Mouse (Mus musculus) embryonic facial prominence, embryonic 11.5 days (tissue): ENCODE measurements around the gene Mkks. TPM values are rescaled to one million over a fixed set of nuclear protein-coding genes. Genes with fewer than 3 reads are reported as not detected.

Experiments used
- ATAC-seq: fragments of 200-750 bp; cut with Nextera tagmentation; replicated peaks from 2 replicates; pipeline ENCODE4 v1.8.0; 2017; ENCODE audit warnings: low read depth; ENCODE audit not compliant: insufficient number of reproducible peaks, low FRiP score, low TSS enrichment
- DNase-seq: peaks from one replicate; pipeline ENCODE4 v3.0.0-alpha.2; 2015; ENCODE audit warnings: low spot score
- H3K27ac ChIP-seq: fragments of 300-500 bp; sonication (generic); replicated peaks from 2 replicates; pipeline ENCODE4 v1.5.1; 2014; ENCODE audit warnings: mild to moderate bottlenecking, low read depth, low read length, control low read depth
- H3K27me3 ChIP-seq: fragments of 300-500 bp; sonication (generic); 2 replicates; pipeline ENCODE4 v1.6.1; 2014; ENCODE audit warnings: mild to moderate bottlenecking, low read length, moderate library complexity, mixed read lengths; ENCODE audit not compliant: control insufficient read depth, insufficient read depth
- H3K36me3 ChIP-seq: fragments of 300-500 bp; sonication (generic); replicated peaks from 2 replicates; pipeline ENCODE4 v1.6.1; 2014; ENCODE audit warnings: low read depth, mild to moderate bottlenecking, low read length, moderate library complexity, mixed read lengths; ENCODE audit not compliant: control insufficient read depth, insufficient read depth
- H3K4me1 ChIP-seq: fragments of 300-500 bp; sonication (generic); 2 replicates; pipeline ENCODE4 v1.6.1; 2014; ENCODE audit warnings: low read length, mixed read lengths; ENCODE audit not compliant: control insufficient read depth, insufficient read depth
- H3K4me2 ChIP-seq: fragments of 300-500 bp; sonication (generic); 2 replicates; pipeline ENCODE4 v1.6.1; 2014; ENCODE audit warnings: low read depth, mild to moderate bottlenecking, control low read depth, low read length, moderate library complexity
- H3K4me3 ChIP-seq: fragments of 300-500 bp; sonication (generic); 2 replicates; pipeline ENCODE4 v1.5.1; 2014; ENCODE audit warnings: low read depth, low read length, control low read depth
- H3K9ac ChIP-seq: fragments of 300-500 bp; sonication (generic); replicated peaks from 2 replicates; pipeline ENCODE4 v1.6.1; 2014; ENCODE audit warnings: mild to moderate bottlenecking, control low read depth, low read length
- H3K9me3 ChIP-seq: fragments of 300-500 bp; sonication (generic); replicated peaks from 2 replicates; pipeline ENCODE4 v1.6.1; 2016; ENCODE audit warnings: mild to moderate bottlenecking, low read length, inconsistent platforms, mixed read lengths; ENCODE audit not compliant: control insufficient read depth
- WGBS: fragments of 180-500 bp; shearing (Covaris S2); extraction: QIAGEN DNeasy Blood & Tissue Kit; methylation state at CpG from one replicate; pipeline ENCODE4 v1.1.7; 2014; 5-methylcytosine and 5-hydroxymethylcytosine counted together
- polyA plus RNA-seq: library from polyadenylated mRNA; unstranded; fragments of >200 nt; fragmentation: Nextera tagmentation; extraction: Ambion mirVana; gene quantifications from 2 replicates; pipeline ENCODE4 v1.2.1, GENCODE M21; 2014

Mkks gene
- polyA plus RNA-seq, 1 experiment from 2014 or later = 20.7 TPM

DNA sequence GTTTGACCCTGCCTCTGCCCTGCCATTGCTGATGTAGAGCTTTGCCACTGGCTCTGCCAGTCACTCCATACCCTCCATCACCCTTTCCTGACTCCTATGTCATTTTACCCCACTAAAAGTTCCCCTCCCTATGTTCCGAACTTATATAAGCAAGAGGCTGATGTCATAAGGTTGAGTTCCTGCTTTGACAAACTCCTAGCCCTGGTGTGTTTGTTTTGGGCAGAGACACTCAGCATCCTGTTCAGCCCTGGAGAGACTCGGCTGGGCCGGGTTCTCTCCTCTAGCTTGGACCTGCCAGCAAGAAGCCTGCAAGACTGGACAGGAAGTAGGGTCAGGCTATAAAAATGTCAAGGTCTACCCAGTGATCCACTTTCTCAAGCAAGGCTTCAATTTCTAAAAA is 58.3 kb downstream of the Mkks start:
- H3K27me3 ChIP-seq = no peaks in the 10 kb centered on the region
- no peaks in the 10 kb centered on the region for H3K9me3 ChIP-seq
- no peak overlapping the region for H3K9ac ChIP-seq
- WGBS = 42% methylated on average over 3 of the region's 3 CpGs
- H3K4me1 ChIP-seq = no peaks in the 10 kb centered on the region
- no peaks in the 10 kb centered on the region for H3K36me3 ChIP-seq
- ATAC-seq (no peak), DNase-seq (no peak)
- H3K4me2 ChIP-seq = no peak overlapping the region
- no peak overlapping the region for H3K4me3 ChIP-seq
- no peak overlapping the region for H3K27ac ChIP-seq

DNA sequence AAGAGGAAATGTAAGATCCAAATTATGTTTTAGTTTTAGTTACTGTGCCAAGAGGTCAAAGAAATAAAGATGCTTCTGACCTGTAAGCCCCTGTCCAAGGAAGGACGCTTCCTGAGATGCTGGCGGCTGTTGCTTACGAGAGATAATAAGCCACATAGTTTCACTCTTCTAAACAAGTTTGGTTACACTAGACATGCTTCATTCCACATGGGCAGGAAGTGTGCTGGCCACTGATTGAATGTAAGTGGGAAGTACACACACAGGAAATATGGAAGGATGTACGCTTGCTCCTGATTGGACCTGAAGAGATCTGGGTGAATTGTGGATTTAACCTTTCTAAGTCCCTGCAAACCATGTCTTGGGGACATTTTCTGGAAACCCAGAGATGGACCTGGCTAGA is 63.6 kb downstream of the Mkks start:
- no peak overlapping the region for H3K27ac ChIP-seq
- H3K9me3 ChIP-seq = no peaks in the 10 kb centered on the region
- H3K27me3 ChIP-seq = no peaks in the 10 kb centered on the region
- no peak overlapping the region for H3K4me3 ChIP-seq
- H3K4me1 ChIP-seq = no peaks in the 10 kb centered on the region
- 77% methylated on average over 4 of the region's 4 CpGs for WGBS
- no peak overlapping the region for H3K4me2 ChIP-seq
- no peak for ATAC-seq
- H3K36me3 ChIP-seq = no peaks in the 10 kb centered on the region
- H3K9ac ChIP-seq = no peak overlapping the region
- DNase-seq = no peak

Other genes starting within 250 kb of the Mkks start
- gene Snap25, start 177.9 kb downstream of the Mkks start, polyA plus RNA-seq = 25.9 and 26.1 TPM in 2 replicates
- 25.1 and 35.8 TPM in 2 replicates for gene AL731706.2, start 5.7 kb downstream of the Mkks start, polyA plus RNA-seq
- gene Slx4ip, start 171 bp downstream of the Mkks start, polyA plus RNA-seq = 7.4 and 9.1 TPM in 2 replicates
- 28.8 and 30.1 TPM in 2 replicates for gene AL731706.1, start within 50 bp of the Mkks start, polyA plus RNA-seq
- gene Jag1, start 225.3 kb upstream of the Mkks start, polyA plus RNA-seq = 14.2 and 15.8 TPM in 2 replicates